ENCODE assay signal across 17 mouse cellular contexts in the genomic region with DNA sequence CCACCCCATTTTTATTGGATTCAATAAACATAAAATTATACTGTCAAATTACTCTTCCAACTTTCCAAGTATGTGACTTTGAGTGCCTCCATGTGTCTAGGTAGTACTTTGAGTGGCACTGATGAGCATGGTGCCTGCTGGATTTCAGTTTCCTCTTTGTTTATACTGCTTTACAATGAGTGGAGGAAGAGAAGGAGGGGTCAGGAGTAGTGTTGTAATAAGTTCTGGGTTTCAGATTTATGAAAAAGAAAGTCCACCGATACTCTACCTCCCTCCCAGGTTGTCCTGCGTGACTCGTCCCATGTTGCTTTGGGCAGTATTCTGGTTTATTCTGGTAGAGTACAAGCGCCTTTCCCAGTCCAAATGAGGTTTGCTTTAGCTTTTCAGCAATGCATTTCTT. TPM values are rescaled to one million over a fixed set of nuclear protein-coding genes. Genes with fewer than 3 reads are reported as not detected.
A peak's percentile ranks its signal among the peaks of the same experiment; 100 is the strongest.
DNase-seq lines count a peak whose midpoint lies in the region; ATAC-seq and TF ChIP-seq lines count a peak whose summit lies in the region.
"Had no signal": no experiment of that assay in that cellular context is flagged by ENCODE, and none has a peak within 500 bp of the region (broad histone marks: within the 10 kb centered on the region; RNA-seq: fewer than 3 reads in every experiment).

No protein-coding gene starts in this region.

- WGBS in hindbrain, embryonic 16.5 days: 82% methylated on average over 4 of the region's 4 CpGs
- WGBS in hindbrain, embryonic 14.5 days: 86% methylated on average over 4 of the region's 4 CpGs
- 34% methylated on average over 4 of the region's 4 CpGs for WGBS in lung, postnatal 0 days
- 62% methylated on average over 4 of the region's 4 CpGs for WGBS in intestine, embryonic 16.5 days

- H3K4me1 ChIP-seq in hindbrain, embryonic 16.5 days (ENCODE audit: control insufficient read depth, insufficient read depth, low read depth, low read length): no peaks in the 10 kb centered on the region
- peaks cover 7% of the 10 kb centered on the region; the same call in 1 of the 2 replicates for H3K4me1 ChIP-seq in hindbrain, embryonic 14.5 days (replicated peaks; ENCODE audit: control insufficient read depth, insufficient read depth, low read length)
- H3K4me1 ChIP-seq in lung, postnatal 0 days (ENCODE audit: insufficient read depth, low read depth, low read length): peaks cover 3% of the 10 kb centered on the region; the same call in 1 of the 2 replicates
- H3K4me1 ChIP-seq in intestine, embryonic 16.5 days (ENCODE audit: control insufficient read depth, insufficient read depth, low read length): 0 out of 2 replicates have a peak, but pooled peaks cover 2% of the 10 kb centered on the region

- no peak overlapping the region for H3K27ac ChIP-seq in hindbrain, embryonic 16.5 days (ENCODE audit: low read depth, low read length)
- no peak overlapping the region for H3K27ac ChIP-seq in hindbrain, embryonic 14.5 days
- no peak overlapping the region for H3K27ac ChIP-seq in lung, postnatal 0 days (ENCODE audit: low read length)
- H3K27ac ChIP-seq in intestine, embryonic 16.5 days (ENCODE audit: low read length): no peak overlapping the region
- H3K27ac ChIP-seq: embryonic facial prominence, embryonic 10.5 days; limb, embryonic 13.5 days had no signal

- no peak overlapping the region for H3K4me2 ChIP-seq in hindbrain, embryonic 16.5 days (ENCODE audit: low read length)
- no peak overlapping the region for H3K4me2 ChIP-seq in hindbrain, embryonic 14.5 days (replicated peaks)
- H3K4me2 ChIP-seq in lung, postnatal 0 days (replicated peaks; ENCODE audit: low read depth, low read length): peak overlapping the region; percentile 39
- no peak overlapping the region for H3K4me2 ChIP-seq in intestine, embryonic 16.5 days (ENCODE audit: low read depth, low read length)
- H3K4me2 ChIP-seq: heart, embryonic 12.5 days; limb, embryonic 13.5 days had no signal

- no peak overlapping the region for H3K4me3 ChIP-seq in hindbrain, embryonic 16.5 days (ENCODE audit: low read length)
- no peak overlapping the region for H3K4me3 ChIP-seq in hindbrain, embryonic 14.5 days (replicated peaks; ENCODE audit: low read length)
- H3K4me3 ChIP-seq in lung, postnatal 0 days (ENCODE audit: low read depth, low read length): no peak overlapping the region
- H3K4me3 ChIP-seq in intestine, embryonic 16.5 days (ENCODE audit: low read length): no peak overlapping the region
- H3K4me3 ChIP-seq: embryonic facial prominence, embryonic 10.5 days; heart, embryonic 12.5 days; limb, embryonic 13.5 days had no signal

- no peak for TF ChIP-seq EP300 in lung, postnatal 0 days (IDR thresholded peaks at IDR 0.05)

- 0 out of 2 replicates have a peak, but pooled peaks have one; percentile 13 for ATAC-seq in hindbrain, embryonic 16.5 days
- no peak for ATAC-seq in hindbrain, embryonic 14.5 days (ENCODE audit: low FRiP score)
- no peak for ATAC-seq in lung, postnatal 0 days
- peak; percentile 32; the same call in 1 of the 2 replicates for ATAC-seq in intestine, embryonic 16.5 days
- ATAC-seq in megakaryocyte-erythroid progenitor cell, adult 5-6 weeks (replicated peaks; ENCODE audit: low FRiP score, low TSS enrichment, poor library complexity, severe bottlenecking): 0 out of 2 replicates have a peak, but pooled peaks have one; percentile 4
- ATAC-seq in inflammation-experienced regulatory T-cells, adult 6 months: no peak

- H3K27me3 ChIP-seq in hindbrain, embryonic 16.5 days (replicated peaks; ENCODE audit: control insufficient read depth, insufficient read depth, low read length): no peaks in the 10 kb centered on the region
- H3K27me3 ChIP-seq in hindbrain, embryonic 14.5 days (ENCODE audit: control insufficient read depth, insufficient read depth, low read length): no peaks in the 10 kb centered on the region
- no peaks in the 10 kb centered on the region for H3K27me3 ChIP-seq in lung, postnatal 0 days (replicated peaks; ENCODE audit: insufficient read depth, low read length)
- no peaks in the 10 kb centered on the region for H3K27me3 ChIP-seq in intestine, embryonic 16.5 days (replicated peaks; ENCODE audit: control insufficient read depth, insufficient read depth, low read length)
- H3K27me3 ChIP-seq: heart, embryonic 12.5 days; limb, embryonic 13.5 days had no signal

- no peaks in the 10 kb centered on the region for H3K36me3 ChIP-seq in hindbrain, embryonic 16.5 days (ENCODE audit: control insufficient read depth, insufficient read depth, low read length)
- H3K36me3 ChIP-seq in hindbrain, embryonic 14.5 days (replicated peaks; ENCODE audit: control insufficient read depth, insufficient read depth): no peaks in the 10 kb centered on the region
- H3K36me3 ChIP-seq in lung, postnatal 0 days (ENCODE audit: insufficient read depth, low read length): no peaks in the 10 kb centered on the region
- H3K36me3 ChIP-seq in intestine, embryonic 16.5 days (ENCODE audit: control insufficient read depth, insufficient read depth, low read length): no peaks in the 10 kb centered on the region
- H3K36me3 ChIP-seq: embryonic facial prominence, embryonic 10.5 days; heart, embryonic 12.5 days; limb, embryonic 13.5 days had no signal

- H3K9ac ChIP-seq in hindbrain, embryonic 16.5 days (ENCODE audit: low read depth, low read length): no peak overlapping the region
- H3K9ac ChIP-seq in hindbrain, embryonic 14.5 days: no peak overlapping the region
- H3K9ac ChIP-seq in lung, postnatal 0 days (replicated peaks; ENCODE audit: low read depth): no peak overlapping the region
- no peak overlapping the region for H3K9ac ChIP-seq in intestine, embryonic 16.5 days (ENCODE audit: low read depth, low read length)
- H3K9ac ChIP-seq: heart, embryonic 12.5 days; limb, embryonic 13.5 days had no signal

- no peaks in the 10 kb centered on the region for H3K9me3 ChIP-seq in hindbrain, embryonic 16.5 days (ENCODE audit: control insufficient read depth, low read length)
- H3K9me3 ChIP-seq in hindbrain, embryonic 14.5 days (ENCODE audit: control insufficient read depth, low read length): no peaks in the 10 kb centered on the region
- no peaks in the 10 kb centered on the region for H3K9me3 ChIP-seq in lung, postnatal 0 days (ENCODE audit: low read length)
- no peaks in the 10 kb centered on the region for H3K9me3 ChIP-seq in intestine, embryonic 16.5 days (ENCODE audit: control insufficient read depth, low read length)
- H3K9me3 ChIP-seq: embryonic facial prominence, embryonic 10.5 days; G1E; heart, embryonic 12.5 days; limb, embryonic 13.5 days had no signal

- no peak for DNase-seq in hindbrain, embryonic 14.5 days (ENCODE audit: low spot score)
- peak; percentile 58 for DNase-seq in lung, postnatal 0 days (ENCODE audit: low spot score)
- no peak for DNase-seq in lung, adult 18-20 months
- no peak for DNase-seq in kidney, postnatal 10 days
- DNase-seq: adrenal gland, postnatal 10 days; cerebellum, postnatal 14 days; heart, postnatal 4 days; kidney, adult 8-10 months; right cerebral cortex, postnatal 4 days had no signal

- no peak for TF ChIP-seq CTCF in lung, postnatal 0 days (IDR thresholded peaks at IDR 0.05)

RNA-seq across cellular contexts. Expression of a gene that starts 22.7 kb away (rescaled TPM):
- 27.9 and 28.4 TPM in 2 replicates for polyA plus RNA-seq in hindbrain, embryonic 16.5 days (2015; fragmentation: Nextera tagmentation; extraction: Ambion mirVana)
- polyA plus RNA-seq in hindbrain, embryonic 14.5 days (2014; fragmentation: Nextera tagmentation; extraction: Ambion mirVana): 27.3 and 32.6 TPM in 2 replicates
- 26.1 and 33.4 TPM in 2 replicates for polyA plus RNA-seq in lung, postnatal 0 days (2015; fragmentation: Nextera tagmentation; extraction: Ambion mirVana)
- polyA plus RNA-seq in intestine, embryonic 16.5 days (2015; fragmentation: Nextera tagmentation; extraction: Ambion mirVana): 48.9 and 50.7 TPM in 2 replicates
- total RNA-seq in megakaryocyte-erythroid progenitor cell, adult 5-6 weeks (2014; fragmentation: Nextera tagmentation): 47.4 and 67.6 TPM in 2 replicates
- total RNA-seq in megakaryocyte-erythroid progenitor cell, adult 5-6 weeks (2017): 85.3 and 88.9 TPM in 2 replicates
- polyA plus RNA-seq in inflammation-experienced regulatory T-cells, adult 6 months (2017; shearing (Covaris generic)): 10 to 100 TPM; 36.2 to 40.6 (median 39.9) TPM

Comparison
In these comparisons a context has a peak if more than half of its experiments do, and no peak if none do; other contexts are left out.
1. ATAC-seq: peak in hindbrain, embryonic 16.5 days (single experiment), intestine, embryonic 16.5 days (single experiment) and megakaryocyte-erythroid progenitor cell, adult 5-6 weeks (single experiment); none in hindbrain, embryonic 14.5 days (single experiment), lung, postnatal 0 days (single experiment) and inflammation-experienced regulatory T-cells, adult 6 months (single experiment).